Mouse (Mus musculus) stomach, postnatal 0 days (tissue): ENCODE data around the gene Clpp. TPM values are rescaled to one million over a fixed set of nuclear protein-coding genes. Genes with fewer than 3 reads are reported as not detected.

ENCODE experiments used
- ATAC-seq: fragments of 200-750 bp; cut with Nextera tagmentation; 2 replicates; pipeline ENCODE4 v1.8.0; 2017; ENCODE audit not compliant: low FRiP score, low TSS enrichment
- DNase-seq: peaks from one replicate; pipeline ENCODE4 v3.0.0-alpha.2; 2016; ENCODE audit warnings: low spot score
- H3K27ac ChIP-seq: fragments of 300-500 bp; sonication (generic); replicated peaks from 2 replicates; pipeline ENCODE4 v1.5.1; 2014; ENCODE audit warnings: mild to moderate bottlenecking, control low read depth
- H3K27me3 ChIP-seq: fragments of 300-500 bp; sonication (generic); 2 replicates; pipeline ENCODE4 v1.6.1; 2014; ENCODE audit warnings: low read length; ENCODE audit not compliant: control insufficient read depth, insufficient read depth
- H3K36me3 ChIP-seq: fragments of 300-500 bp; sonication (generic); 2 replicates; pipeline ENCODE4 v1.6.1; 2014; ENCODE audit warnings: low read length, mixed read lengths; ENCODE audit not compliant: control insufficient read depth, insufficient read depth
- H3K4me1 ChIP-seq: fragments of 300-500 bp; sonication (generic); replicated peaks from 2 replicates; pipeline ENCODE4 v1.6.1; 2014; ENCODE audit warnings: antibody characterized with exemption; ENCODE audit not compliant: control insufficient read depth, insufficient read depth
- H3K4me2 ChIP-seq: fragments of 300-500 bp; sonication (generic); replicated peaks from 2 replicates; pipeline ENCODE4 v1.6.1; 2014; ENCODE audit warnings: low read depth, mild to moderate bottlenecking, control low read depth, moderate library complexity
- H3K4me3 ChIP-seq: fragments of 300-500 bp; sonication (generic); 2 replicates; pipeline ENCODE4 v1.5.1; 2014; ENCODE audit warnings: low read depth, low read length, control low read depth
- H3K9ac ChIP-seq: fragments of 300-500 bp; sonication (generic); 2 replicates; pipeline ENCODE4 v1.6.1; 2014; ENCODE audit warnings: mild to moderate bottlenecking, low read length, control low read depth, mixed read lengths
- H3K9me3 ChIP-seq: fragments of 300-500 bp; sonication (generic); 2 replicates; pipeline ENCODE4 v1.6.1; 2016; ENCODE audit warnings: low read length; ENCODE audit not compliant: control insufficient read depth
- CTCF ChIP-seq: IDR thresholded peaks from 2 replicates; pipeline ENCODE4 v1.5.1; 2016; ENCODE audit warnings: antibody characterized with exemption, low read depth, mild to moderate bottlenecking, moderate library complexity
- EP300 ChIP-seq: optimal IDR thresholded peaks from 2 replicates; pipeline ENCODE3; 2016; ENCODE audit warnings: antibody characterized with exemption
- WGBS: fragments of 180-500 bp; shearing (Covaris S2); extraction: QIAGEN DNeasy Blood & Tissue Kit; methylation state at CpG from one replicate; pipeline ENCODE4 v1.1.7; 2014; 5-methylcytosine and 5-hydroxymethylcytosine counted together
- polyA plus RNA-seq: library from polyadenylated mRNA; unstranded; fragments of >200 nt; fragmentation: Nextera tagmentation; extraction: Ambion mirVana; gene quantifications from 2 replicates; pipeline ENCODE4 v1.2.1, GENCODE M21; 2015

Gene Clpp
- polyA plus RNA-seq = 87.0 and 88.6 TPM in 2 replicates

DNA sequence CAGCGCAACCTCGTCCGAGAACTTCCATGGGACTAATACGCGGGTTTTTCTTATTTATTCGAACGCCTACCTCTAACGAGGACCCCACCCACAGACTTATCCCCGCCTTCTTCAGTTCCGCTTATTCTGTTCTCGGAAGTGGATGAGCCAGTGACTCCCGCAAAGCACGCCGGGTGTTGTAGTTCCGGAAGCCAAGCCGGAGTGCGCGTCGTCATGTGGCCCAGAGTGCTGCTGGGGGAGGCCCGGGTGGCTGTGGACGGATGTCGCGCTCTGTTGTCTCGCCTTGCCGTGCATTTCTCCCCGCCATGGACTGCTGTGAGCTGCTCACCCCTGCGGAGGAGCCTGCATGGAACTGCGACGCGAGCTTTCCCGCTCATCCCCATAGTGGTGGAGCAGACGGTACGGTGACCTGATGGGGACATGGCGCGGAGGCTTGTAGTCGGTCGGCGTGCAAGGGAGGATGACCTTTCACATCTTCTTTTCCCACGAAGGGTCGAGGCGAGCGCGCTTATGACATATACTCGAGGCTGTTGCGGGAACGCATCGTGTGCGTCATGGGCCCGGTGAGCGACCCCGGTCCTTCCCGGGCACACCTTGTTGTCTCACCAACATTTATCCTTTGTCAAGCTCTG is at the start of gene Clpp:
TSS of gene Clpp (plus strand) at position 191 of the 632 bp plus-strand sequence.
- H3K9me3 ChIP-seq = no peaks in the 10 kb centered on the region
- DNase-seq = peak; percentile 95
- TF ChIP-seq CTCF = no peak
- TF ChIP-seq EP300 = no peak
- peak within 1 kb of the TSS; percentile 66 for H3K4me3 ChIP-seq
- whole genome bisulfite sequencing = under 1% methylated on average over 52 of the region's 52 CpGs
- H3K4me1 ChIP-seq = no peaks in the 10 kb centered on the region; the same call in 1 of the 2 replicates
- H3K27me3 ChIP-seq = no peaks in the 10 kb centered on the region
- ATAC-seq = peak; percentile 96
- peak within 1 kb of the TSS; percentile 83 for H3K4me2 ChIP-seq
- peak within 1 kb of the TSS; percentile 74 for H3K9ac ChIP-seq
- H3K36me3 ChIP-seq = peaks cover 12% of the 10 kb centered on the region; the same call in 1 of the 2 replicates
- peak within 1 kb of the TSS; percentile 58; the same call in 1 of the 2 replicates for H3K27ac ChIP-seq

DNA sequence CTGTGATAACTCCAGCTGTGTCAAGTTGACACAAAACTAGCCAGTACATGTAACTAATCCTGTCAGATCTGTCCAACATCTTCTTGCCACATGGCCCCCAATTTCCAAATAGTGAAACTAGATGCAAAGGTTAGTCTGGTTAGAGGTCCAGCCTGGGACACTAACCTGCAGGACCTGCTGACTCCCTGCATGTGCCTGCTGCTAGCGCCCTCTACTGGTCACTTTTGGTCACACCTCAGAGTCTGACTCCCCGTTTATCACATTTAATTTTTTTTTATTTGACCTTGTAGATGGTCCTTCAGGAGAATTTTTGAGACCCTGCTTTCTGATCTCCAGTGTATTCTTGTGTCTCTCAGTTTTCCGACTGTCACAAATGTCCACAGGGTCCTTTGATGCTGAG is 39.2 kb upstream of the Clpp start:
- Histone ChIP-seq H3K4me1 (no peaks in the 10 kb centered on the region), H3K36me3 (no peaks in the 10 kb centered on the region), H3K4me2 (no peak overlapping the region), H3K27me3 (no peaks in the 10 kb centered on the region), H3K27ac (no peak overlapping the region), H3K4me3 (no peak overlapping the region), H3K9ac (no peak overlapping the region), H3K9me3 (no peaks in the 10 kb centered on the region)
- DNase-seq = peak; percentile 61
- ATAC-seq = no peak
- peak; percentile 81 for TF ChIP-seq CTCF
- TF ChIP-seq EP300 = no peak
- 19% methylated on average over 3 of the region's 3 CpGs for WGBS

- Histone ChIP-seq H3K36me3 (no peaks in the 10 kb centered on the region), H3K4me3 (no peak overlapping the region), H3K27me3 (no peaks in the 10 kb centered on the region), H3K9me3 (no peaks in the 10 kb centered on the region), H3K27ac (no peak overlapping the region), H3K9ac (no peak overlapping the region), H3K4me1 (no peaks in the 10 kb centered on the region), H3K4me2 (no peak overlapping the region)
- TF ChIP-seq CTCF (no peak), EP300 (no peak)
- no peak for DNase-seq
- WGBS = 65% methylated on average over 1 of the region's 1 CpGs
- ATAC-seq = no peak
Measured at GRCm38 (mm10) chr17:56952639-56953038, 37.5 kb upstream of the Clpp start.

DNA sequence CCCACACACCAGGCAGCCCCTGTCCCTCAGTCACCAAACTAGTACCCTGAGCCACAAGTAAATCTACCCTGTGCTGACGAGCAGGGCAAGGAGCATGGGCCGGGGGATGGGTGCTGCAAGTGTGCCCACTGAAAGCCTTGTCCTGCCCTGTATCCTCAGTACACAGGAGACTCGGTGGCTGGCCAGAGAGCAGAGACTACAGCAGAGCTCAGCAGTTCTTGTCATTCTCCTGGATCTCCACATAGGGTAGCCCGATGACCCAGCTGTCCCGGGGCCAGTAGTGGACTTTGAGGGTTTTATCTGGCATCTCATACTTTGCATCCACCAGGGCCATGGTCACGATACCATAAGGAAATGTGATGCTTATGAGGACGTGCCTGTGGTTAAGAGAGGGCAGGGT is 35.2 kb upstream of the Clpp start:
- no peak for DNase-seq

GRCm38 (mm10) chr17:56957763-56958429 is 32.2 kb upstream of the Clpp start:
- WGBS = 23% methylated on average over 11 of the region's 11 CpGs
- DNase-seq = peak; percentile 66
- Histone ChIP-seq H3K27ac (no peak overlapping the region), H3K9me3 (no peaks in the 10 kb centered on the region), H3K9ac (no peak overlapping the region), H3K4me2 (no peak overlapping the region), H3K4me3 (no peak overlapping the region), H3K36me3 (no peaks in the 10 kb centered on the region), H3K27me3 (no peaks in the 10 kb centered on the region), H3K4me1 (no peaks in the 10 kb centered on the region)
- peak; percentile 87 for ATAC-seq
- peak; percentile 54 for TF ChIP-seq CTCF
- no peak for TF ChIP-seq EP300

More for the DNA sequence above, 35.2 kb upstream of the Clpp start:
- no peak overlapping the region for H3K4me2 ChIP-seq
- no peak for ATAC-seq
- no peak overlapping the region for H3K4me3 ChIP-seq
- no peak overlapping the region for H3K9ac ChIP-seq
- TF ChIP-seq EP300 = no peak
- TF ChIP-seq CTCF = no peak
- H3K9me3 ChIP-seq = no peaks in the 10 kb centered on the region
- no peak overlapping the region for H3K27ac ChIP-seq
- no peaks in the 10 kb centered on the region for H3K36me3 ChIP-seq
- H3K4me1 ChIP-seq = no peaks in the 10 kb centered on the region
- 76% methylated on average over 7 of the region's 7 CpGs for WGBS
- H3K27me3 ChIP-seq = no peaks in the 10 kb centered on the region

DNA sequence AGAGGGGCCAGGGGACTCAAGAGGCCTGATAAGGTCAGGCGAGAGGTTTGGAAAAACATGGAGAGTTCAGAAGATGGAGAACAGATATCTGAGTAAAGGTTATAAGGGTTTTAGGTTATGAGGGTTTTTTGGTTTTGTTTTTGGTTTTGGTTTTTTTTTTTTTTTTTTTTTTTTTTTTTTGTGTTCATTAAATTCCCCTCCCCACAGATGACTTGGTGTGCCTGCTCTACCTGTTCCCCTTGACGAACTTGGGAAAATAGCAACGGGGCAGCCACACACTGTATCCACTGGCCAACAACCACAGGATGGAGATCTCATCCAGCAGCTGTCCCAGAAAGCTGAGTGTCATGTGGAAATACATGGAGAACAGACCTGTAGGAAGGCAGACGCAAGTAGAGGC is 31.4 kb upstream of the Clpp start:
- H3K36me3 ChIP-seq = no peaks in the 10 kb centered on the region
- H3K4me1 ChIP-seq = no peaks in the 10 kb centered on the region
- no peak overlapping the region for H3K9ac ChIP-seq
- H3K4me2 ChIP-seq = no peak overlapping the region
- TF ChIP-seq EP300 (no peak), CTCF (no peak)
- WGBS = 80% methylated on average over 4 of the region's 4 CpGs
- H3K27ac ChIP-seq = no peak overlapping the region
- H3K27me3 ChIP-seq = no peaks in the 10 kb centered on the region
- ATAC-seq (no peak), DNase-seq (no peak)
- H3K9me3 ChIP-seq = no peaks in the 10 kb centered on the region
- H3K4me3 ChIP-seq = no peak overlapping the region
